Mouse (Mus musculus) liver, adult 2 months (tissue): ENCODE results near the gene Cacna1a.

ENCODE experiments used
- CTCF ChIP-seq: fragments of 200-500 bp; IDR thresholded peaks from 2 replicates; pipeline ENCODE4 v1.5.1; 2011; ENCODE audit warnings: low read depth, low read length, control low read depth
- POLR2A ChIP-seq: fragments of 200-500 bp; IDR thresholded peaks from 2 replicates; pipeline ENCODE4 v1.6.1; 2011; ENCODE audit warnings: low read length, control low read depth; ENCODE audit not compliant: insufficient read depth; ENCODE audit errors: extremely low read depth

DNA sequence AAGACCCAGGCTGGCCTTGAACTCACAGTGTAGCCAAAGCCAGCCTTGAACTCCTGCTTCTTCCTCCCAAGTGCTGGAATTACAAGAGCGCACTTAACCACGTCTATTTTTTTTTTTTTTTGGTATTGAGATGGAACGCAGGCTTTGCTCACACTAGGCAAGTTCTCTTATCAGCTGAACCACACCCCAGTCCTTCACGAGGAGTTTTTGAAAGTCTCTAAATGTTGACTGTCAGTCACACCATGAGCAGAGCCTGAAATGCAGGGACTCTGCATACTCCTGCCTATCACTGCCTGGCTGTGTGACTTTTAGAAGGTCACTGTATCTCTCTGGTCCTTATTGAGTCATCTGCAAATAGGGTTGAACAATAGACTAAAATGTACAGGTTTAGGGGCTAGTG lies 173.5 kb downstream of the Cacna1a start:
- no peak for TF ChIP-seq CTCF
- no peak for TF ChIP-seq POLR2A
